Mouse (Mus musculus) right cerebral cortex, adult 2 months (tissue): Measurements from ENCODE around the gene Zranb1.

Experiments used
- DNase-seq, 2 experiments: peaks; one replicate each; pipeline ENCODE4 v3.0.0; 2021 to 2022; ENCODE audit warnings: low spot score in 2 of 2

The Zranb1 gene

GRCm38 (mm10) chr7:132930850-132931559, at the start of gene Zranb1:
Gene Zranb1, plus strand, starts transcription at chr7:132931142.
- peak; percentile 99 to 100 for DNase-seq

GRCm38 (mm10) chr7:132882343-132882742, 48.6 kb upstream of the Zranb1 start:
- DNase-seq: no peak

- peak in 1 of 2 experiments; percentile 26 for DNase-seq
Measured at GRCm38 (mm10) chr7:132884031-132884430, 46.9 kb upstream of the Zranb1 start.

- no peak for DNase-seq
Measured at GRCm38 (mm10) chr7:132887019-132887804, 43.7 kb upstream of the Zranb1 start.

- no peak for DNase-seq
Measured at GRCm38 (mm10) chr7:132888052-132888451, 42.9 kb upstream of the Zranb1 start.

- no peak for DNase-seq
Measured at GRCm38 (mm10) chr7:132888518-132889249, 42.3 kb upstream of the Zranb1 start.

- no peak for DNase-seq
Measured at GRCm38 (mm10) chr7:132889691-132890090, 41.3 kb upstream of the Zranb1 start.

GRCm38 (mm10) chr7:132890201-132890600, 40.7 kb upstream of the Zranb1 start:
- no peak for DNase-seq

- no peak for DNase-seq
Measured at GRCm38 (mm10) chr7:132891561-132892310, 39.2 kb upstream of the Zranb1 start.

- DNase-seq: no peak
Measured at GRCm38 (mm10) chr7:132892311-132892661, 38.7 kb upstream of the Zranb1 start.

- DNase-seq: no peak
Measured at GRCm38 (mm10) chr7:132892806-132893205, 38.1 kb upstream of the Zranb1 start.

- DNase-seq: no peak
Measured at GRCm38 (mm10) chr7:132893336-132893735, 37.6 kb upstream of the Zranb1 start.

GRCm38 (mm10) chr7:132894841-132895555, 35.9 kb upstream of the Zranb1 start:
- DNase-seq: no peak

GRCm38 (mm10) chr7:132896206-132896815, 34.6 kb upstream of the Zranb1 start:
- no peak for DNase-seq

- no peak for DNase-seq
Measured at GRCm38 (mm10) chr7:132897258-132897657, 33.7 kb upstream of the Zranb1 start.

- DNase-seq: no peak
Measured at GRCm38 (mm10) chr7:132898234-132898633, 32.7 kb upstream of the Zranb1 start.

GRCm38 (mm10) chr7:132900826-132901531, 30.0 kb upstream of the Zranb1 start:
- DNase-seq: no peak

- no peak for DNase-seq
Measured at GRCm38 (mm10) chr7:132903796-132904195, 27.1 kb upstream of the Zranb1 start.

- DNase-seq: no peak
Measured at GRCm38 (mm10) chr7:132921971-132922370, 9.0 kb upstream of the Zranb1 start.

GRCm38 (mm10) chr7:132925227-132925626, 5.7 kb upstream of the Zranb1 start:
- DNase-seq: no peak
